ENCODE assay signal across 8 mouse cellular contexts in genomic region chr1:160352309-160352708, GRCm38 (mm10).
DNase-seq lines count a peak whose midpoint lies in the region; ATAC-seq and TF ChIP-seq lines count a peak whose summit lies in the region.

No protein-coding gene starts in this region.

- H3K4me1 ChIP-seq in kidney, embryonic 14.5 days (ENCODE audit: control insufficient read depth, insufficient read depth, low read length): peaks cover 5% of the 10 kb centered on the region; the same call in 1 of the 2 replicates
- peaks cover 5% of the 10 kb centered on the region for H3K4me1 ChIP-seq in embryonic facial prominence, embryonic 14.5 days (ENCODE audit: control insufficient read depth, insufficient read depth, low read length)
- H3K4me1 ChIP-seq in intestine, embryonic 15.5 days (replicated peaks): 0 out of 2 replicates have a peak, but pooled peaks cover 2% of the 10 kb centered on the region

- H3K4me3 ChIP-seq in kidney, embryonic 14.5 days (ENCODE audit: low read length): no peak overlapping the region
- peak overlapping the region; percentile 42 for H3K4me3 ChIP-seq in embryonic facial prominence, embryonic 14.5 days (ENCODE audit: low read depth, low read length)
- no peak overlapping the region for H3K4me3 ChIP-seq in intestine, embryonic 15.5 days (replicated peaks)
- H3K4me3 ChIP-seq in myocyte: no peak overlapping the region

- no peak for TF ChIP-seq POLR2A in myocyte (IDR thresholded peaks at IDR 0.05; ENCODE audit: insufficient read length, low read depth)

- H3K27ac ChIP-seq in kidney, embryonic 14.5 days (ENCODE audit: low read depth, low read length): no peak overlapping the region
- H3K27ac ChIP-seq in embryonic facial prominence, embryonic 14.5 days (replicated peaks; ENCODE audit: low read depth, low read length): no peak overlapping the region
- H3K27ac ChIP-seq in intestine, embryonic 15.5 days: no peak overlapping the region

- peak overlapping the region; percentile 66 for H3K4me2 ChIP-seq in kidney, embryonic 14.5 days (replicated peaks; ENCODE audit: low read depth, low read length)
- peak overlapping the region; percentile 74 for H3K4me2 ChIP-seq in embryonic facial prominence, embryonic 14.5 days (ENCODE audit: low read depth, low read length)
- H3K4me2 ChIP-seq in intestine, embryonic 15.5 days (replicated peaks): peak overlapping the region; percentile 73
- H3K4me2 ChIP-seq in myocyte (ENCODE audit: low read depth): peak overlapping the region; percentile 53

- H3ac ChIP-seq in myocyte (ENCODE audit: control insufficient read depth, insufficient read length): no peak overlapping the region

- no peaks in the 10 kb centered on the region for H3K36me3 ChIP-seq in kidney, embryonic 14.5 days (ENCODE audit: control insufficient read depth, insufficient read depth, low read length)
- no peaks in the 10 kb centered on the region for H3K36me3 ChIP-seq in embryonic facial prominence, embryonic 14.5 days (ENCODE audit: control insufficient read depth, insufficient read depth, low read length)
- H3K36me3 ChIP-seq in intestine, embryonic 15.5 days: no peaks in the 10 kb centered on the region
- no peaks in the 10 kb centered on the region for H3K36me3 ChIP-seq in myocyte (ENCODE audit: control insufficient read depth, insufficient read depth)

- WGBS in kidney, embryonic 14.5 days: 49% methylated on average over 4 of the region's 4 CpGs
- WGBS in embryonic facial prominence, embryonic 14.5 days: 35% methylated on average over 4 of the region's 4 CpGs
- WGBS in intestine, embryonic 15.5 days: 34% methylated on average over 4 of the region's 4 CpGs

- ATAC-seq in kidney, embryonic 14.5 days (ENCODE audit: low FRiP score, low TSS enrichment): 0 out of 2 replicates have a peak, but pooled peaks have one; percentile 30
- ATAC-seq in embryonic facial prominence, embryonic 14.5 days (ENCODE audit: low read depth): peak; percentile 23; the same call in 1 of the 2 replicates
- peak; percentile 63 for ATAC-seq in intestine, embryonic 15.5 days

- no peaks in the 10 kb centered on the region for H3K27me3 ChIP-seq in kidney, embryonic 14.5 days (ENCODE audit: control insufficient read depth, insufficient read depth, low read length)
- H3K27me3 ChIP-seq in embryonic facial prominence, embryonic 14.5 days (replicated peaks; ENCODE audit: control insufficient read depth, insufficient read depth, low read length): no peaks in the 10 kb centered on the region
- H3K27me3 ChIP-seq in intestine, embryonic 15.5 days (replicated peaks): no peaks in the 10 kb centered on the region
- H3K27me3 ChIP-seq in myocyte (ENCODE audit: control insufficient read depth, insufficient read depth, insufficient read length): no peaks in the 10 kb centered on the region

- H3K79me2 ChIP-seq in myocyte (ENCODE audit: control insufficient read depth, insufficient read depth): no peaks in the 10 kb centered on the region

- DNase-seq in kidney, postnatal 25 days: no peak
- DNase-seq in embryonic facial prominence, embryonic 14.5 days (ENCODE audit: low spot score): no peak
- DNase-seq in adrenal gland, adult 18-20 months (ENCODE audit: low spot score in 2 of 2): no peak
- no peak for DNase-seq in adrenal gland, postnatal 14 days
- DNase-seq in spleen, adult 18-20 months: no peak

- no peaks in the 10 kb centered on the region for H3K9me3 ChIP-seq in kidney, embryonic 14.5 days (ENCODE audit: control insufficient read depth, low read length)
- no peaks in the 10 kb centered on the region for H3K9me3 ChIP-seq in embryonic facial prominence, embryonic 14.5 days (ENCODE audit: control insufficient read depth, low read length)
- H3K9me3 ChIP-seq in intestine, embryonic 15.5 days: no peaks in the 10 kb centered on the region

- 0 out of 2 replicates have a peak overlapping the region, but pooled peaks have one; percentile 42 for H3K9ac ChIP-seq in kidney, embryonic 14.5 days (ENCODE audit: low read depth, low read length)
- no peak overlapping the region for H3K9ac ChIP-seq in embryonic facial prominence, embryonic 14.5 days (ENCODE audit: low read depth, low read length)
- H3K9ac ChIP-seq in intestine, embryonic 15.5 days: no peak overlapping the region

TF ChIP-seq in myocyte, 11 proteins besides CTCF, POLR2A, EP300 and RAD21:
- no peak for TF ChIP-seq MAX (IDR thresholded peaks at IDR 0.05; ENCODE audit: low read depth)
- TF ChIP-seq MYOG (IDR thresholded peaks at IDR 0.05; ENCODE audit: control insufficient read depth in 1 of 3, insufficient read depth in 1 of 3, insufficient read length in 2 of 3, low read depth in 2 of 3): no peak
- TF ChIP-seq REST (IDR thresholded peaks at IDR 0.05; ENCODE audit: insufficient read depth, insufficient read length): no peak
- TF ChIP-seq USF1 (IDR thresholded peaks at IDR 0.05; ENCODE audit: low read depth): no peak
- TF ChIP-seq E2F4 (IDR thresholded peaks at IDR 0.05; ENCODE audit: insufficient read depth): no peak
- TF ChIP-seq SRF (IDR thresholded peaks at IDR 0.05; ENCODE audit: control insufficient read depth, insufficient read length, low read depth): no peak
- no peak for TF ChIP-seq TCF12 (IDR thresholded peaks at IDR 0.05; ENCODE audit: insufficient read depth, poor library complexity, severe bottlenecking)
- TF ChIP-seq MYOD1 (IDR thresholded peaks at IDR 0.05; ENCODE audit: control insufficient read depth in 1 of 3, insufficient read length in 2 of 3, low read depth in 2 of 3): no peak
- TF ChIP-seq TCF3 (IDR thresholded peaks at IDR 0.05; ENCODE audit: insufficient read length, low read depth): no peak
- TF ChIP-seq POLR2AphosphoS2 (IDR thresholded peaks at IDR 0.05; ENCODE audit: insufficient read length, low read depth): no peak
- TF ChIP-seq CEBPB (IDR thresholded peaks at IDR 0.05; ENCODE audit: insufficient read depth, poor library complexity, severe bottlenecking): no peak
TF ChIP-seq in myocyte: peak in this region for 0.
